Mouse (Mus musculus): Measurements from ENCODE around the gene Rsph9.

DNA sequence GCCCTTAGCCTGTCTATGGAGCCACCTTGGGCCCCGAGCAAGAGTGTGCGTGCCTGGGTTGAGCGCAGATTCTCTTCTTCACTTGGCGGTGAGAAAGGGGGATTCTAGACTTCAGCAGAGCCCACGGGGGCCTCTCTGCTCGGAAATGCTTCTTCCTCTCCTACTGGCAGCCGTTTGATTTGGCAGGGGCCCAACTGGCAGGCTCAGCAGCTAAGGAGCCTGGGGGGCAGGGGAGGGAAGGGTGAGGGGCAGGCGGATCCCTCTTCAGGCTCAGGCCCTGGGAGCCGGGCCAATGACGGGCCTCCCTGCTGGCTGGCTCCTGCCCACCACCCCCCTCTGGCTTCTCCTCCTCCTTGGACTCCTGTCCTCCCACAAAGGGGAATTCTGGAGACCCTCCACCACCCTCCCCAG is 59.9 kb downstream of the Rsph9 start:
- no peak for TF ChIP-seq CTCF (IDR thresholded peaks at IDR 0.05; ENCODE audit: low read depth, low read length)
- TF ChIP-seq TAL1 (conservative IDR thresholded peaks at IDR 0.05; ENCODE audit: low read depth, low read length): no peak
- TF ChIP-seq POLR2AphosphoS5 (IDR thresholded peaks at IDR 0.05; ENCODE audit: insufficient replicate concordance, low read depth, low read length): no peak

Data from G1E (cell line).